Mouse (Mus musculus): ENCODE measurements around the gene Grik5. TPM values are rescaled to one million over a fixed set of nuclear protein-coding genes. Genes with fewer than 3 reads are reported as not detected.

Grik5 gene
- total RNA-seq (2015; ENCODE audit: low replicate concordance) = 4.0 and 8.1 TPM in 2 replicates
- 6.6 and 14.4 TPM in 2 replicates for total RNA-seq (2017; ENCODE audit: low replicate concordance)

DNA sequence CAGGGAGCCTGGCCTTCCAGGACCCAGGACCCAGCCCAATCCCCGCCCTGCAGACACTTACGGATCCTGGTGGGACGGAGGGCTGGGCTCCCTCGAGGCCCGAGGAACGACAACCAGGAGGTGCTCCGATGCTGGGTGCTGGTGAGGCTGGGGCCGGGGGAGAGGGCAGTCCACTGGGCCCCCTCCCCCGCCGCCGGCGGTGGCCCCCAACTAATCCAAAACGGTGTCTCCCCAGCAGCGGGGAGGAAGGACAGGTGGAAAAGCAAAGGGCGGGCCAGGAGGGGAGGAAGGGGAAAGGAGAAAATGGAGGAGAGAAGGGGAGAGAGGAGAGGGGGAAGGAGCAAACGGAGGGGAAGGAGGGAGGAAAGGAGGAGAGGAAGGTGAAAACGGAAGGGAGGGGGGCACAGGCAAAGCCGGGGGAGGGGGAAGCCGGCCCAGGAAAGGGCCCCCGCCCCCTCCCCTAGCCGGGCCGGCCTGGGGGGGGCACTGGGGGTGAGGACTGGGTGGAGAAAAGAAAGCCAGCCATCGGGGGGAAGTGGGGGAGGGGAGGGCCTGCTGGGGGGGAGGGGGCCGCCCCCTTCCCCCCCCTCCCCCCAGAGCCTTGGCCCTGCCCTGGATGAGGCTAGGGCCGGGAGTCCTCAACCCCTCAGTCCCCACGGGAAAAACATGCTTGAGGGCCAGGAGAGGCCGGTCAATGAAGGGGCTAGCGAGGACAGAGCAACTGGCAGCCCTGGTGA lies at the start of gene Grik5, which contains the start of gene Zfp574:
Grik5 (minus strand) TSS at position 368 of the 737 bp plus-strand sequence.
Zfp574 (plus strand) TSS at position 589 of the 737 bp plus-strand sequence.
- ATAC-seq (replicated peaks; ENCODE audit: low FRiP score, poor library complexity, severe bottlenecking) = no peak

DNA sequence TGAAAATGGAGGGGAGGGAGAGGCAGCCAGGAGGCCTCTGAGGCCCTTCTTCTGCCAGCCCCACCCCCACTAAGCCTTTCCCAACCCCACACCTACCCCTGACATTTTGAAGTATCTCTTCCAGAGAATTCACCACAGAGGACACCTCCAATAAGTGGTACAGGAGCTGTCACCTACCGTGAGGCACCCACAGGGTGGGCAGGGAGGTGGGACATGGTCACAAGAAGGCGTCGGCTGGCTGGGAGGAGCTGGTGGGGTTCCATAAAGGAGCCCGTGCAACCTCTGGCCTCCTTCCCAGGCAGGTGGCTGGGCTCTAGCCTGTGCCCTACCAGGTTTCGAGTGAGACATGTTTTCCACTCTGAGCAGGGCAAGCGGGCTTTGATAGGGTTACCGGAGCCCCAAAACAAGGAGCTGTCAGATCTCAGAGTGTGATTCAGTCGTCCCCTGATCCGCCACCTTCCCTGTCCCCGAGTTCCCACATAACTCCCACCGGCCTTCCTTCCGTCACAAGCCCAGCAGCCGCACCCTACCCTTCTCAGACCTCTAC lies 49.2 kb upstream of the Grik5 start:
- ATAC-seq (replicated peaks; ENCODE audit: low FRiP score, poor library complexity, severe bottlenecking) = 0 out of 2 replicates have a peak, but pooled peaks have one; percentile 22

DNA sequence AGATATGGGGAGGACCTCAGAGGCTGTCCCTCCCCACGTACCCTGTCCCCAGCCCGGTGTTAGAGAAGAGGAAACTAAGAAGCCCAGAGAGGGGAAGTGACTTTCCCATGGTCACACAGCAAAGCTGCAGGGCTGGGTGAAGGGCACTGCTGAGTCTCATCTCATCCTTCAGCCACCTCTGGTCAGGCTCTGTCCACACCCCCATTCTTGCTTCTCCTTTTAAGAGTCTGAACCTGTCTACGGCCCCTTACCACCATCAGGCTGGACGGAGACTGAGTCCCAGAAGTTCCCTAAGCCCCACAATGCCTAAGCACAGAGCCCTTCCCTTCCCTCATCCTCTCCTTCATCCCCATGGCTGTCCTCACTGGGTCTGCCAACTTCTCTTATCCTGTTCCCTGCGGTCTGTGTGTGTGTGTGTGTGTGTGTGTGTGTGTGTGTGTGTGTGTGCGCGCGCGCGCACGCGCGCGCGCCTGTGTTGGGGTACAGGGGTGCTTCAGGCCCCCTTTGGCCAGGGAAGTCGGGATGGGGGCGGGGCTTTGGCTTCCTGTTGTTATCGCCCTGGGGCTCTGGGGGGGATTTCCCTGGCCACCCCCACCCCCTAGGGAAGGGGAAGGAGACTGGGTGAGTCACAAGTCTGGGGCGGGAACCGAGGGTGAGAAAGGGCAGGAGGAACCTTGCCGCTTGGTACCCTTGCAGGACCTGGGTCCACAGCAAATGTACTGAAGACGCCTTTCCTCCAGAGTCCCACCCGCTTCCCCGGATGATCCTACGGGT lies 48.1 kb upstream of the Grik5 start:
- ATAC-seq (replicated peaks; ENCODE audit: low FRiP score, poor library complexity, severe bottlenecking) = no peak

DNA sequence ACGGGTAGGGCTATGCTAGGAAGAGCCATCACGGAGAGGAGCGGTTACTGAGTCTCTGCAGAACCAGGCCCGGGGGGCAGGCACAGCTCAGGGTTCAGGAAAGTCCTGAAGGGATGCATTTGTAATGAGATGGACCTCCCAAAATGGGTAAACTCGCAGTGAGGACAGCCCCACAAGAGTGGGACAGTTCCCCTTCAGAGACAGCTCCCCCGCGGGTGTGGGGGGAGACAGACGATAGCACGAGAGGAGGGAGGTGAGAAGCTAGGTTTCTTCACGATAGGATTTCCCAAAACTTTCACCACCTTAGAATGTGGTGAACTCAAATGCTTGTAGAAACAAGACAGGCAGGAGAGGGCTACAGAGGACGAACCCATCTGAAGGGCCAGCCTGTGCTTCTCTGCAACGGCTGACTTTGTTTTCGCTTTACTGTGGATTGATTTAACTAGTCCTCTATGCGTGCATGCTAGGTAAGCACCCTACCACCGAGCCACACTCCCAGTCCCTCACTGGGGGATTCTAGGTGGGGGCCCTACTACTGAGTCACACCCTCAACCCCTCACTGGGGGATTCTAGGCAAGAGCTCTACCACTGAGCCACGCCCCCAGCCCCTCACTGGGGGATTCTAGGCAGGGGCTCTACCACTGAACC lies 40.9 kb upstream of the Grik5 start:
- no peak for ATAC-seq (replicated peaks; ENCODE audit: low FRiP score, poor library complexity, severe bottlenecking)

DNA sequence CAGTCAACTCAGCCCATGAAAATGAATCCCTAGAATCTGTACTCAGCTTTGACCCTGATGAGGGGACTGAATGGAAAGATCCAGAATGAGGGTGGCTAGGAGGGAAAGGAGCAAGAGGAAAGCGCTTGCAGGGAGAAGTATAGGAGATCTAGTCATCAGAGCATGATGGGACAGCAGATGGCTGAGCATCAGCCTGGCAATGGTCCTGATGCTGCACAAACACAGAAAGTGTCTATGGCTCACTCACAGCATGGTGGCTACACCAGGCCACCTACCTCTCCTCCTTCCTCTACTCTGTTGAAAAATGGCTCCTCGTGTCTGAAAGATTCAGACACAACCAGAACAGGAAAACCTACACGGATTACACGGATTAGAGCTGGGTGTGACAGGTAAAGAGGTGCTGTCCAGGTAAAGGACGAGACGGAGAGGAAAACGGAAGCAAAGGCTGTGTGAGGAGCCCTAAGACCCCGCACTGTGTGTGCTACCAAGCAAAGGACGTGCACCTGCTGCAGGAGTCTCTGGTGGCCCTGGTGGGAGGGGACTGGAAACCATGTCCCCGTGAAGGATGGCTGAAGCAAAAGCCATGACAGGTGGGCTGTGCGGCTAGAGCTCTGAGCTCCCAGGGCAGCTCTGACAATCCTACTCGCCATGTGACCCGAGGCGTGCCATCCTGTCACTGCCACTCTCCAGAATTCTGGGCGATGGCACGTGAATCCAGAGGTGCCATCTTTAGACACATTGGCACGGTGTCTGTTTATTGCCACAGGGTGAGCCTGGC lies 40.2 kb upstream of the Grik5 start:
- no peak for ATAC-seq (replicated peaks; ENCODE audit: low FRiP score, poor library complexity, severe bottlenecking)

DNA sequence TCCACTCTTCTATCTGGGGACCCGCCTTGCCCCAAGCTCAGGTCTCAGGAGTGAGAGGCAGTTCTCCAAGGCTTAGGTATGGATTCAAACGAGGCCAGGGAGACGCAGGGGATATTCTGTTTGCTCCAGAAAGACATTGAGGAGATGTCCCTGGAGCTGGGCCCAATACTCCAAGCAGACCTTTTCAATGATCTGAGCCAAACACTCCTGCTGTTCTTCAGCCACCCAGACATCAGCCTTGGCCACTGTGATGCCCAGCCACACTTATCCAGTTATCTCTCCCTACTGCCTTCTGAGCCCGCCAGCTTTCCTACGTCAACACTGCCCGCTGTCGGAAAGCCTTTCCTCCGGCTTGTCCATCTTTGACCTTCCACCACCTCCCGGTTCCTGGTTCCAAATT lies 38.2 kb upstream of the Grik5 start:
- no peak for ATAC-seq (replicated peaks; ENCODE audit: low FRiP score, poor library complexity, severe bottlenecking)

DNA sequence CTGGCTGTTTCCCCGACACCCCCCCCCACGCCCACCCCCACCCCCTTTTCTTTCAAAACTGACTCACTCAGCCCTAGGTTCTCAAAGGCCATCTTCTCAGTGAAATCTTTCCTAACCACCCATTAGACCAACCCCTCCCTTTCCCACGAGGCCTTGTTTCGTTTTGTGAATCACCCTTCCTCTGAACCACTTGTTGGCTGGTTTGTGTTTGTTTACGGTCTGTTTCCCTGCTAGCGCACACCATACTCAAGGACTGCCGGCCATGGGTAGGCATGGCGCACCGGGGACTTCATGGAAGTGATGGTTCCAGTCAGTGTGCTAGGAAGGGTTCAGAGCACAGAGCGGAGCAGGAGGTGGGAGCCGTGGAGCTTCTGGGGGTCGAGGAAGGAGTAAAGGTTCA lies 37.2 kb upstream of the Grik5 start:
- no peak for ATAC-seq (replicated peaks; ENCODE audit: low FRiP score, poor library complexity, severe bottlenecking)

DNA sequence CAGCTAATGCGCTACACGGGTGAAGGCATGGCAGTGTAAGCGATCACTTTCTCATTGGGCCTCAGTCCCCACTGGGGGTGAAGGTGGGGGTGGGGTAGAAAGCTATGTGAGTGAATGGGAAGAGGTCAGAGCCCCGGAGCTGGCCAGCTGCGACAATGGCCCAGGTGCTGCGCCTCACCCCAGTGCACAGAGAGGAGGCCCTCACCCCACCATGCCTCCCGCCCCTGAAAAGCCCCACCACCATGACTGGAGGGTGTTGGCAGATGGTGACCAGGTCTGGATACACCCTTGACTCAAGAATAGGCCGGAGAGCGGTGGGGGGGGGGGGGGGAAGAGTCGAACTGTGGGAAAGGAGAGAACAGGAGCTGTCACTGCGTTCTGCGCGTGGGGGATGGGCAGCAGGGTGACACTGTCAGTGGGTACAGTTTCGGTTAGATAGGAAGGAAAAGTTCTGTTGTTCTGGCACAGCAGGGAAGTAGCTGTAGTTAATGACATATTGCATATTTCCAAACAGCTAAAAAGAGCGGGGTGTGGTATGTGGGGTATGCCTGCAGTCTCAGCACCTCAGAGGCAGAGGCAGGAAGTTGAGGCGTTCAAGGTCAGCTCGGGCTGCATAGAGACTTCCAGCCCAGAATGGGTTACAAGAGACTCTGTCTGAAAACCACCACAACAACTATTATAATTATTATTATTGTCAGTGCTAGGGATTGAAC lies 34.8 kb upstream of the Grik5 start:
- ATAC-seq (replicated peaks; ENCODE audit: low FRiP score, poor library complexity, severe bottlenecking) = no peak

DNA sequence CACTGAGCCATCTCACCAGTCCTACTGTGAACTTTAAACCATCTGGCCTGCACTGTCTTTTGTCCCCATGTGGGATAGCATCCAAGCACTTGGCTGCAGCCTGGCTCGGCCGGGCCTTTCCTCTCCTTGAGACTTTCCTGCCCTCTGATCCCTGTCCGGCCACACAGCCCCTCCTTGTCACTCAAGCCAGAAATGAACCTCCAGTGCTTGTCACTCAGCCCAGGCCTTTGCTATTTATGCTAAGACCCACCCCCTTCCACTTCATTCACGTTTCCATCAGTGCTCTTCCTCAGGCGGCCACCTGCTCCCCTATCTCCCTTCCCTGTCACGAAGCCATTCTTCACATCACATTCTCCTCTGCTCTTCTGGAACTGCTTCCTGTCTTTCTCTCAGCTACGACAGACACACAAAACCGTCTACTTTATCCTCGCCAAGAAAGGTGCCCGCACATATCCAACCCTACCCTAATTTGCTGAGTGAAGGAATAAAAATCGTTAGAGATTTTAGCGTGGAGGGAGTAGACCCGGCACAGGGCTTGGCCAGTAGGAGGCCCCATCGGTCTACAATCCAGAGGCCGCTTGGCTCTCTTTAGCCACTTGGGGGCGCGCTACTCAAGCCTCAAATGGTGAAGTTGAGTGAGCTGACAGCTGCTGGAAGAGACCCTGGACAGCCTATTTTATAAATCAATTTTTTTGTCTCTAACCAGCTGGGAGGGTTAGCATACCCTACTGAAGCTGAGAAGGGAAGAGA lies 33.4 kb upstream of the Grik5 start:
- peak; percentile 83 for ATAC-seq (replicated peaks; ENCODE audit: low FRiP score, poor library complexity, severe bottlenecking)

DNA sequence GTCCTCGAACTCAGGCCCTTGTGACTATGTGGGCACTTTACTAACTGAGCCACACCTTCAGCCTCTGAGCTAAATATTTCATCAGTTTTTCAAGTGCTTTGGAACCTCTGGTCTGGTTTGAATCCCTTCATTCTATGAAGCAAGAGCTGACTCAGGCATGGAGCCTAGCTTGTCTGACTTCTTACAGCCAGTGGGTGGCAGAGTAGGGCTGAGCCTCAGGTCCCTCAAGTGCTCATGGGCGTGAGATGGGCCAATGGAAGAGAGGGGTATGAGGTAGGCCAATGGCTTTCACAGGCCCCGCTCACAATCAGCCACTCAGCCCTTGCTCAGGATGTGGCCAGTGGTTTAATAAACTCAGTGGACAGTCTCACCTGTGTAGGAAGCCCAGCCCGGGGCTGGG lies 27.4 kb upstream of the Grik5 start:
- no peak for ATAC-seq (replicated peaks; ENCODE audit: low FRiP score, poor library complexity, severe bottlenecking)

DNA sequence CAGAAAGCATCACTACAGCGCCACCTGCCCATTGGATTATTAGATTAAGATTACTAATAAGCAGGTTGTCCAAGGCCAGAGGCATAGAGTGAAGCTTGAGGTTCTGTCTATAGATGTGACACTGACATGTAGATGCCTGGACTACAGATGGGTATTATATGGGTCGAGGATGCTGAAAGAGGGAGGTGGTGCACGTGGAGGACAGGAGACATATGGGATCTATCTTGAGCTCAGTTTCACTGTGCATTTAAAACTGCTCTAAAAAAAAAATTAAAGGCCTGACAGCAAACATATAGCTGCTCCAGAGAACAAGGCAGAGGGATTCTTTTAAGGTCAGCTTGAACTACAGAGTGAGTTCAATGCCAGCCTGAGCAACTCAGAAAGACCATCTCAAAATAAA lies 26.0 kb upstream of the Grik5 start:
- ATAC-seq (replicated peaks; ENCODE audit: low FRiP score, poor library complexity, severe bottlenecking) = no peak

DNA sequence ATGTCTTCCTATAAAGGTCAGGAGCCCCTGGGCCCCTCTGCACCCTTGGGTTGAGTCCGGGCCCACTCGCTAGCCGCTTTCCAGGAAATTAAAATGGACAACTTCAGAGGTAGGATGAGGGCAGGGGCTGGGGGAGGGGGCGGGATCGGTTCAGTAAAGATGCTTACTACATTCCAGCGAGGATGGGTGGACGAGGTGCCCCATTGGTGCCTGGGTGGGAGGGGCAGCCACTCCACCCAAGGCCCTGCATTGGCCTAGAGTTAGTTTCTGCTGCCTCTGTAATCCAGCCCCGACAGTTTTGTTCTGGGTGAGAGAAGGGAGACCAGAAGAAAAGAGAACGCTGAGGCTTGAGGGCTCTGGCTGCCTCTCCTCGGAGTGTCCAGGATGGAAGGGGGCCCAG lies 17.7 kb upstream of the Grik5 start:
- ATAC-seq (replicated peaks; ENCODE audit: low FRiP score, poor library complexity, severe bottlenecking) = no peak

DNA sequence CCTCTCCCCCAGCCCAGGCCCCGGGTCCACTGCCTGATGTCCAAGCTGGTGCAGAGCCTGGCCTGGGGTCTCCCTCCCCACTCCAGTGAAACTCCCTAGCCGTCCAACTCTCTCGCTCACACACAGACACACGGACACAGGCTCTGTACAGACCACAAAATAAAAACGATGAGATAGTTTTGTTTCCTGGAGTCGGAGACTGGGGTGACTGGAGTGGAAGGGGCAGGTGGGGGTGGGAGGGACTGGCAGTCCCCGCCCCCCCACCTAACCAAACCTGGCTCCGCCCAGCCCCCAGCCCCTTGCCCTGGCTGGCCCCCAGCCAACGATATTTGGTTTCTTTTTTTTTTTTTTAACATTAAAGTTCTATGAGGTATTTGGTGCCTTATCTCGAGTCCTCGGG lies 16.8 kb upstream of the Grik5 start:
- no peak for ATAC-seq (replicated peaks; ENCODE audit: low FRiP score, poor library complexity, severe bottlenecking)

DNA sequence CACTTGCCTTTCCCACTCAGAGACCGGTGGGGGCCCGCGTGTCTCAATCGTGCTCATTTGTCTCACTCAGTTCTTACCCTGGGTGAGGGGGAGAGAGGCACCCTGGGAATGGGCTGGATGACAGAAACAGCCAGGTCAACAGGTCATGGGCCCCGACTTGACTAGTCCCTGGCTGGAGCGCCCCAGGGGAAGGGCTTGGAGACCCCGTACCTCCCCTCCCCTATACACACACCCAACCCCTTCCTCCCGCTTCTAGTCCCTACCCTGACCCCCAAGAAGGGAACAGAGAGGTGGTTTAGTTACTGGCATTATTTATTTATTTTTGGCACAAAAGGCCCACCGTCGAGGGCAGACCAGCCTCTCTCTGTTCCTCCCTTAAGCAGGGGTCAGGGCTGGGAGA lies 16.4 kb upstream of the Grik5 start:
- 0 out of 2 replicates have a peak, but pooled peaks have one; percentile 19 for ATAC-seq (replicated peaks; ENCODE audit: low FRiP score, poor library complexity, severe bottlenecking)

DNA sequence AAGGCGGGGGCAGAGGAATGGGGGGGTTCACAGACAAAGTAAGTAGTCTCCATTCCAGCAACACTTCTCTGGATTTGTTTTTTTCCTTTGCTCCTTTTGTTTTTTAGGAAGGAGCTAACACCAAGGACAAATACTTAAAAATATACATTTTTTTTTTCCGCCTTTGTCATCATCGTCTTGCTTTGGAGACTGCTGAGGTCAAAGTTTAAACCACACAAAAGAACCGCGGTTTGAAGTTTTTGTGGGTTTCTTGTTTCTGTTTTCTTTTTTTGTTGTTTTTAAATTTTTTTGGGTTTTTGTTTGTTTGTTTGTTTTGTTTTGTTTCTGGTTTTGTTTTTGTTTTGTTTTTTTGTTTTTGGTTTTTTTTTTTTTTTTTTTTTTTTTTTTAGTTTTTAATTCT lies 15.8 kb upstream of the Grik5 start:
- ATAC-seq (replicated peaks; ENCODE audit: low FRiP score, poor library complexity, severe bottlenecking) = no peak

DNA sequence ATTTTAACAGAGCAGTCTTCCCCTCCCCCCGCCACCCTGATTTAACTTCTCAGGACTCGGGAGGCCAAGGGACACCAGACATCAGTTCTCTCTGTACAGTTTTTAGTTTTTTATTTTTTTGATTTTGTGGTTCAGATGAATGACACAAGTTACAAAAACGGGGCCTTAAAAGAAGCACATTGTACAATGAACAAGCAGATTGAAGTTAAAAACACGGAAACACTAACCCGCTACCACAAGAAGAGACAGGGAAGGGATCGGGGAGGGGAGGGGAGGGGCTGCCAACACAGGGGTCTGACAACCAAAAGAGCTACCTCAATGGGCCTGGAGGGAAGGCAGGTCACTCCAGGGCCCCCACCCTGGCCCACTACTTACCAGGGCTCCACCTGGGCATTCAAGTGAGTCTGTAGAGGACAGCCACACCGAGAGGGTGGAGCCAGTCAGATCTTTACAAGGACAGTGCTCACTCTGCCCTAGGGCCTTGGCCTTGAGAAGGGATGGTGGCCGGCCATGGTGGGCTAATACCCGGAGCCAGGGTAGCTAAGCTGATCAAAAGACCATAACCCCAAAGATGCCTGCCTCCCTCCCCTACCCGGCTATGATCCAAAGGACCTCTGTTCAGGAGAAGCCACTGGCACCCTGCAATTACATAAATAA lies 15.2 kb upstream of the Grik5 start:
- no peak for ATAC-seq (replicated peaks; ENCODE audit: low FRiP score, poor library complexity, severe bottlenecking)

DNA sequence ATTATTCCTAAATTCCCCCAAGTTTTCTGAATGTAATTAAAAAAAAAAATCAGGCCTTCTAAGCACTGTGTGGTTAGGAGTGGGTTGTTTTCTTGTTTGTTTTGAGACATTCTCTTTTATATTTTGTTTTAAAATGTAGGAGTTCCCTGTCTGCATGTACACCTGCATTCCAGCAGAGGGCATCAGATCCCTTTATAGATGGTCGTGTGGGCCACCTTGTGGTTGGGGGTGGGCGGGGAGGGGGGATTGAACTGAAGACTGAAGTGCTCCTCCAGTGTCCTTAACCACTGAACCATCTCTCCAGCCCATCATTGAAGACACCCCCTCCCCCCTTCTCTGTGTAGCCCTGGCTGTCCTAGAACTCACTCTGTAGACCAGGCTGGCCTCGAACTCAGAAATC lies 14.5 kb upstream of the Grik5 start:
- no peak for ATAC-seq (replicated peaks; ENCODE audit: low FRiP score, poor library complexity, severe bottlenecking)

DNA sequence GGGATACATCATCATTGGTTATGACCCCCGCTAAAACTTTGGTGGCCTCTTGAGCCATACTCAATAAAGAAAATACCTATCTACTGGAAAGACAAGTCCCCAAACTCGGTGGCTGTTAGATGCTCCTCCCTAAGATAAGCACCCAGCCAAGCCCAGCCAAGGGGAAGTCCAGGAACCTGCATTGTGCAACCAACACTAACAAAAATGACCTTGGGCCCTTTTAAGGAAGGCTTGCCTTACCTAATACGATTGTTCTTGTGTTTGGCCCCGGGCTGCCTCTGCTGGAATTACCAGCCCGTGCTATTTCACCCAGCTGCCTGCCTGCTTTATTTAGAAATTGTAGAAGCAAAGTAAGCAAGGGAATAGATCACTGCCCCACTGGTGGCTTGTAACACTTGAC lies 12.5 kb upstream of the Grik5 start:
- no peak for ATAC-seq (replicated peaks; ENCODE audit: low FRiP score, poor library complexity, severe bottlenecking)
